Mouse (Mus musculus) MN1 (cell line): ENCODE results near the gene Rnf111.
A peak's percentile ranks its signal among the peaks of the same experiment; 100 is the strongest.
"Not testable (repeated sequence)": the region's sequence is repeated elsewhere in the genome, so short reads cannot be mapped to it uniquely, and the experiment has no call there.

ENCODE experiments used
- DNase-seq: peaks from one replicate; pipeline ENCODE4 v3.0.0-alpha.2; 2016; ENCODE audit warnings: low spot score

Gene Rnf111

GRCm38 (mm10) chr9:70496990-70497389 is 6.5 kb downstream of the Rnf111 start:
- DNase-seq: no peak

- no peak for DNase-seq
Observed at GRCm38 (mm10) chr9:70493038-70493437, 10.5 kb downstream of the Rnf111 start.

GRCm38 (mm10) chr9:70491176-70491575 is 12.3 kb downstream of the Rnf111 start:
- DNase-seq: no peak

GRCm38 (mm10) chr9:70487401-70487800 is 16.1 kb downstream of the Rnf111 start:
- DNase-seq: no peak

- no peak for DNase-seq
Observed at GRCm38 (mm10) chr9:70485840-70486239, 17.7 kb downstream of the Rnf111 start.

- no peak for DNase-seq
Observed at GRCm38 (mm10) chr9:70483495-70483894, 20.0 kb downstream of the Rnf111 start.

- DNase-seq: no peak
Observed at GRCm38 (mm10) chr9:70481872-70482271, 21.7 kb downstream of the Rnf111 start.

- DNase-seq: no peak
Observed at GRCm38 (mm10) chr9:70477229-70477628, 26.3 kb downstream of the Rnf111 start.

GRCm38 (mm10) chr9:70475777-70476270 is 27.7 kb downstream of the Rnf111 start:
- DNase-seq: no peak

- no peak for DNase-seq
Observed at GRCm38 (mm10) chr9:70473400-70473799, 30.1 kb downstream of the Rnf111 start.

GRCm38 (mm10) chr9:70463091-70463490 is 40.4 kb downstream of the Rnf111 start:
- DNase-seq: not testable (repeated sequence)

GRCm38 (mm10) chr9:70452371-70452770 is 51.2 kb downstream of the Rnf111 start:
- DNase-seq: no peak

GRCm38 (mm10) chr9:70449072-70449471 is 54.5 kb downstream of the Rnf111 start:
- no peak for DNase-seq

- no peak for DNase-seq
Observed at GRCm38 (mm10) chr9:70439959-70440358, 63.6 kb downstream of the Rnf111 start.

- no peak for DNase-seq
Observed at GRCm38 (mm10) chr9:70422661-70423060, 80.9 kb downstream of the Rnf111 start.

GRCm38 (mm10) chr9:70421257-70422056 is 82.1 kb downstream of the Rnf111 start, which contains the start of gene Ccnb2:
Ccnb2 (minus strand) TSS chr9:70421547.
- peak; percentile 40 for DNase-seq

- no peak for DNase-seq
Observed at GRCm38 (mm10) chr9:70416412-70416811, 87.1 kb downstream of the Rnf111 start.

GRCm38 (mm10) chr9:70413038-70413437 is 90.5 kb downstream of the Rnf111 start:
- peak; percentile 55 for DNase-seq

- DNase-seq: no peak
Observed at GRCm38 (mm10) chr9:70410668-70411067, 92.9 kb downstream of the Rnf111 start.

GRCm38 (mm10) chr9:70409743-70410142 is 93.8 kb downstream of the Rnf111 start:
- no peak for DNase-seq

- DNase-seq: no peak
Observed at GRCm38 (mm10) chr9:70408791-70409190, 94.7 kb downstream of the Rnf111 start.

- no peak for DNase-seq
Observed at GRCm38 (mm10) chr9:70406596-70406995, 96.9 kb downstream of the Rnf111 start.

- DNase-seq: no peak
Observed at GRCm38 (mm10) chr9:70401937-70402539, 101.5 kb downstream of the Rnf111 start.
